Mouse (Mus musculus) mammary gland, adult 2 months (tissue): ENCODE data around the gene Nps. TPM values are rescaled to one million over a fixed set of nuclear protein-coding genes. Genes with fewer than 3 reads are reported as not detected.

ENCODE experiments used
- polyA plus RNA-seq: library from polyadenylated mRNA; depleted of rRNA; stranded (reverse); fragments of >200 nt; gene quantifications from 2 replicates; pipeline ENCODE4 v1.2.3, GENCODE M21; 2012; ENCODE audit warnings: low replicate concordance; rRNA removed

The Nps gene
- polyA plus RNA-seq = not detected in 2 replicates

DNA sequence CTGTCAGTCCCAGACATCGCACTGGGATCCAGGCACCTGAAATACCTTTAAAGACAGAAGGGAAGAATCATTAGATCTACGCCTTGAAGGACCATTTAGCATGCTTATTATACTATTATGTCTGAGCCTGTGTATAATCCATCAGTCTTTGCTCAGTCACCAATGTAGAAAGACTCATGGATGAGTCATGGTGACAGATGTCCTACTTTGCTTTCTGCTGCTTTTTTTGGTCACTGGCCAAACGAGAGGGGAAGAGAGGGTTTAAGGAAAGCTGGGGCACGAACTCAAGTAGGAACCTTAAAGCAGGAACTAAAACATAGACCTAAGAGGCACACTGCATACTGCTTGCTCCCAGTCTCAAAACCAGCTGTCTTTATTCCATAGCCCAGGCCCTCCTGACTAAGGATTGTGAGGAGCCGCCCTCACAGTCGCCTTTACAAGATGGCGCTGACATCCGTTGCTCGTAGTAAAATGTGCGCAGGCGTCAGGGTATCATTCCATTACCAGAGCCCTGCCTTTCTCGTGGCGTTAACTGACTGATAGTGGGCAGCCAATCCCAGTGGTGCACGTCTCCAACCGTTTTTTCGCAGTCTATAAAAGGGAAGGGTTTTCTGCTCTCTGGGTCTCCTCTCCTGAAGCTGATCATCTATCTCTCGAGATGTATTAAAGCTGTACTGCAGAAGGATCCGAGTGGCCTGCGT, at the start of gene Nps:
Nps (plus strand) TSS at position 651 of the 701 bp plus-strand sequence.

Other genes with a start within 250 kb of the Nps start
- gene Foxi2, start 151.6 kb downstream of the Nps start, polyA plus RNA-seq = not detected in 2 replicates